Mouse (Mus musculus) kidney, adult 18-20 months (tissue): ENCODE data around the gene Acap1.
A peak's percentile ranks its signal among the peaks of the same experiment; 100 is the strongest.
"Not testable (repeated sequence)": the region's sequence is repeated elsewhere in the genome, so short reads cannot be mapped to it uniquely, and the experiment has no call there.

Experiments
- DNase-seq: peaks from one replicate; pipeline ENCODE4 v3.0.0; 2021

Acap1 gene

GRCm38 (mm10) chr11:69870289-69871069 lies 24.9 kb downstream of the Acap1 start:
- DNase-seq, result no peak

- DNase-seq, result no peak
Observed at GRCm38 (mm10) chr11:69867335-69867734, 28.0 kb downstream of the Acap1 start.

GRCm38 (mm10) chr11:69865561-69865960 lies 29.8 kb downstream of the Acap1 start:
- no peak for DNase-seq

GRCm38 (mm10) chr11:69864138-69864860 lies 31.0 kb downstream of the Acap1 start:
- DNase-seq, result no peak

- DNase-seq, result not testable (repeated sequence)
Observed at GRCm38 (mm10) chr11:69863729-69864128, 31.6 kb downstream of the Acap1 start.

GRCm38 (mm10) chr11:69858113-69858998 lies 37.0 kb downstream of the Acap1 start, which contains the start of gene Tnk1:
Tnk1 (minus strand) TSS chr11:69858730.
- peak; percentile 74 for DNase-seq

- no peak for DNase-seq
Observed at GRCm38 (mm10) chr11:69855347-69855746, 40.0 kb downstream of the Acap1 start.

- no peak for DNase-seq
Observed at GRCm38 (mm10) chr11:69854680-69855079, 40.7 kb downstream of the Acap1 start.

GRCm38 (mm10) chr11:69853994-69854393 lies 41.3 kb downstream of the Acap1 start:
- peak; percentile 39 for DNase-seq

GRCm38 (mm10) chr11:69850754-69851153 lies 44.6 kb downstream of the Acap1 start:
- DNase-seq, result no peak

GRCm38 (mm10) chr11:69849884-69850283 lies 45.5 kb downstream of the Acap1 start:
- DNase-seq, result no peak

- no peak for DNase-seq
Observed at GRCm38 (mm10) chr11:69849128-69849527, 46.2 kb downstream of the Acap1 start.

- no peak for DNase-seq
Observed at GRCm38 (mm10) chr11:69848021-69848420, 47.3 kb downstream of the Acap1 start.

GRCm38 (mm10) chr11:69846738-69847688 lies 48.3 kb downstream of the Acap1 start:
- DNase-seq, result peak; percentile 37

GRCm38 (mm10) chr11:69846198-69846680 lies 49.1 kb downstream of the Acap1 start, which contains the start of gene Plscr3:
Plscr3 (plus strand) TSS chr11:69846376.
- peak; percentile 95 for DNase-seq

- DNase-seq, result no peak
Observed at GRCm38 (mm10) chr11:69838714-69839104, 56.6 kb downstream of the Acap1 start.

- DNase-seq, result peak; percentile 95
Observed at GRCm38 (mm10) chr11:69837952-69838713, 57.2 kb downstream of the Acap1 start, which contains the start of gene Tmem256. Tmem256 (plus strand) TSS chr11:69838514.

- DNase-seq, result no peak
Observed at GRCm38 (mm10) chr11:69837604-69837951, 57.8 kb downstream of the Acap1 start, which contains the start of gene Nlgn2. Nlgn2 (minus strand) TSS chr11:69837784.

- no peak for DNase-seq
Observed at GRCm38 (mm10) chr11:69836703-69837576, 58.4 kb downstream of the Acap1 start.

GRCm38 (mm10) chr11:69835966-69836335 lies 59.4 kb downstream of the Acap1 start:
- no peak for DNase-seq
